Mouse (Mus musculus): ENCODE measurements around the gene Gm13698.
"Not testable (repeated sequence)": the region's sequence is repeated elsewhere in the genome, so short reads cannot be mapped to it uniquely, and the experiment has no call there.

Gene Gm13698

GRCm38 (mm10) chr2:83955393-83955792 is at the start of gene Gm13698:
TSS of gene Gm13698 (plus strand) at chr2:83955693.
- DNase-seq, result not testable (repeated sequence)

- DNase-seq, result no peak
Observed at GRCm38 (mm10) chr2:83929478-83930088, 25.9 kb upstream of the Gm13698 start.

- peak; percentile 88 for DNase-seq
Observed at GRCm38 (mm10) chr2:83940931-83941361, 14.5 kb upstream of the Gm13698 start, which contains the start of gene Zswim2. TSS of gene Zswim2 (minus strand) at chr2:83941228.

GRCm38 (mm10) chr2:83941378-83941777 is 14.1 kb upstream of the Gm13698 start:
- DNase-seq, result no peak

- no peak for DNase-seq
Observed at GRCm38 (mm10) chr2:83941792-83942191, 13.7 kb upstream of the Gm13698 start.

DNA sequence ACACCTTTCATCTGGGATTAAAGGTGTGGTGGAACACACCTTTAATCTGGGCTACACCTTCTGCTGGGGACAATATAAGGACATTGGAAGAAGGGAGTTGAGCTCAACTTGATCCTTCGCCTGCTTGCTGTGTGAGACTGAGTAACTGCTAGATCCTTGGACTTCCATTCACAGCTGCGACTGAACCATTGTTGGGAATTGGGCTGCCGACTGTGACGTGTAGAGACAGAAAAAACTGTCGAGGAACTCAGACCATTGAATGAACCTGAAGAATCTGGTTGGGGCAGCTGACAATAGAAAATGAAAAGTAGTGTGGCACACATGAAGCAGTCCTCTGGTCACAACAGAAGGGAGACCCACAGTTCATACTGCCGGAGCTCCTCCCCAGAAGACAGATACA is 5.7 kb downstream of the Gm13698 start, which contains the start of gene Gm13693:
Gene Gm13693, plus strand, starts transcription at position 301 of the 400 bp plus-strand sequence.
- not testable (repeated sequence) for DNase-seq

DNA sequence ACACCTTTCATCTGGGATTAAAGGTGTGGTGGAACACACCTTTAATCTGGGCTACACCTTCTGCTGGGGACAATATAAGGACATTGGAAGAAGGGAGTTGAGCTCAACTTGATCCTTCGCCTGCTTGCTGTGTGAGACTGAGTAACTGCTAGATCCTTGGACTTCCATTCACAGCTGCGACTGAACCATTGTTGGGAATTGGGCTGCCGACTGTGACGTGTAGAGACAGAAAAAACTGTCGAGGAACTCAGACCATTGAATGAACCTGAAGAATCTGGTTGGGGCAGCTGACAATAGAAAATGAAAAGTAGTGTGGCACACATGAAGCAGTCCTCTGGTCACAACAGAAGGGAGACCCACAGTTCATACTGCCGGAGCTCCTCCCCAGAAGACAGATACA is 11.5 kb downstream of the Gm13698 start, which contains the start of gene Gm13695:
Gene Gm13695, plus strand, starts transcription at position 301 of the 400 bp plus-strand sequence.
- DNase-seq, result not testable (repeated sequence)

- DNase-seq, result not testable (repeated sequence)
Observed at GRCm38 (mm10) chr2:83972823-83973222, 17.3 kb downstream of the Gm13698 start, which contains the start of gene Gm13696. TSS of gene Gm13696 (plus strand) at chr2:83973123.

GRCm38 (mm10) chr2:83978633-83979032 is 23.1 kb downstream of the Gm13698 start, which contains the start of gene Gm13694:
TSS of gene Gm13694 (plus strand) at chr2:83978933.
- DNase-seq, result not testable (repeated sequence)

DNA sequence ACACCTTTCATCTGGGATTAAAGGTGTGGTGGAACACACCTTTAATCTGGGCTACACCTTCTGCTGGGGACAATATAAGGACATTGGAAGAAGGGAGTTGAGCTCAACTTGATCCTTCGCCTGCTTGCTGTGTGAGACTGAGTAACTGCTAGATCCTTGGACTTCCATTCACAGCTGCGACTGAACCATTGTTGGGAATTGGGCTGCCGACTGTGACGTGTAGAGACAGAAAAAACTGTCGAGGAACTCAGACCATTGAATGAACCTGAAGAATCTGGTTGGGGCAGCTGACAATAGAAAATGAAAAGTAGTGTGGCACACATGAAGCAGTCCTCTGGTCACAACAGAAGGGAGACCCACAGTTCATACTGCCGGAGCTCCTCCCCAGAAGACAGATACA is 28.9 kb downstream of the Gm13698 start, which contains the start of gene Gm13697:
Gene Gm13697, plus strand, starts transcription at position 301 of the 400 bp plus-strand sequence.
- not testable (repeated sequence) for DNase-seq

DNA sequence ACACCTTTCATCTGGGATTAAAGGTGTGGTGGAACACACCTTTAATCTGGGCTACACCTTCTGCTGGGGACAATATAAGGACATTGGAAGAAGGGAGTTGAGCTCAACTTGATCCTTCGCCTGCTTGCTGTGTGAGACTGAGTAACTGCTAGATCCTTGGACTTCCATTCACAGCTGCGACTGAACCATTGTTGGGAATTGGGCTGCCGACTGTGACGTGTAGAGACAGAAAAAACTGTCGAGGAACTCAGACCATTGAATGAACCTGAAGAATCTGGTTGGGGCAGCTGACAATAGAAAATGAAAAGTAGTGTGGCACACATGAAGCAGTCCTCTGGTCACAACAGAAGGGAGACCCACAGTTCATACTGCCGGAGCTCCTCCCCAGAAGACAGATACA is 34.8 kb downstream of the Gm13698 start, which contains the start of gene Gm13691:
Gene Gm13691, plus strand, starts transcription at position 301 of the 400 bp plus-strand sequence.
- DNase-seq, result not testable (repeated sequence)

DNA sequence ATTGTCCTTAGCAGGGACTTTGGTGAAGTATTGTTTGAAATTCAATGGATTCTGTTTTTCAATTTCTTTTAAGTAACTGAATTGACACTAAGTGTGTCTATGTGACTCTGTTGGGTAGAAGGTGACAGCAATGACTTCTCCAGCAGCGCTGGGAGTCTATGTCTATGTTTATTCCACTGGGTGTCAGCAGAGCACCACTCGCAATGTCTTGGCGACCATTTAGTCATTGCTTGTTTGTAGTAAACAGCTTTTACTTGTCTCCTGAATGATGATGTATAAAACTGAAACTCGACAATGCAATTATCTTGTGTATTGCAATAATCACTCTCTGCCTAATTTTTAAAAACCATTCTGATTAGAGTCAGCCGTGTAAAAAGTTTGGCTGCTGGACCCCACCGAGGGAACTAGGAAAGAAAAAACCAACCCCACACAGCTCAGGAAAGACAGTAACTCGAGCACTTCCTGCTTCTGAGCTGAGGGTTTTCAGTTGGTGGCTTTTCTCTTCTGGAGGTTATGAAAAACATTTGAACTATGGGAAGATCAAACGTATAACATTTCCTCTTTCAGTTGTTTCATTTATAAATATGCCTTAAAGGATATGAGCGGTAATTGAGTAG is 38.3 kb downstream of the Gm13698 start:
- not testable (repeated sequence) for DNase-seq

- DNase-seq, result not testable (repeated sequence)
Observed at GRCm38 (mm10) chr2:83994526-83994925, 39.0 kb downstream of the Gm13698 start.
